Mouse (Mus musculus) cerebellum, postnatal 25 days (tissue): ENCODE measurements at regions not wholly inside any gene's neighbourhood (a gene's known extent, or its start where the extent isn't known, plus 50 kb on each side); places are given as distances from the start of the nearest gene placed in this dataset.
"Not testable (repeated sequence)": the region's sequence is repeated elsewhere in the genome, so short reads cannot be mapped to it uniquely, and the experiment has no call there.

ENCODE experiments used
- DNase-seq, 2 experiments: peaks; one replicate each; pipeline ENCODE4 v3.0.0; 2021; ENCODE audit warnings: mixed read lengths in 2 of 2

DNA sequence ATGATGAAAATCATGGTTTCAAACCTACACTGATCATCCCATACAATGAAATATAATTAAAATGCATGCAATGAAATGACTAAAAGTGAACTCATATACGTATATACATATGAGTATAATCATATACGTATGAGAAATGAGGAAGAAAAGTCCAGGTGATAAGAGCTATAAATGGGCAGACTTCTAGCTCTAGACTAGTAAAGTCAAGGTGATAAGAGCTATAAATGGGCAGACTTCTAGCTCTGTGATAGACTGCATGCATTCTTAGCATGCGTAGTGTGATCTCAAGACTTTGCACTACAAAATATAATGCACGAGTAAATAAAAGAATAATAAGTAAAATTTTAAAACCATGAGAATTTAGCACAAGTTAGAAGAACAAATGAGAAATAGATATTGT, 606.2 kb upstream of the Gpc5 start:
- DNase-seq = no peak

DNA sequence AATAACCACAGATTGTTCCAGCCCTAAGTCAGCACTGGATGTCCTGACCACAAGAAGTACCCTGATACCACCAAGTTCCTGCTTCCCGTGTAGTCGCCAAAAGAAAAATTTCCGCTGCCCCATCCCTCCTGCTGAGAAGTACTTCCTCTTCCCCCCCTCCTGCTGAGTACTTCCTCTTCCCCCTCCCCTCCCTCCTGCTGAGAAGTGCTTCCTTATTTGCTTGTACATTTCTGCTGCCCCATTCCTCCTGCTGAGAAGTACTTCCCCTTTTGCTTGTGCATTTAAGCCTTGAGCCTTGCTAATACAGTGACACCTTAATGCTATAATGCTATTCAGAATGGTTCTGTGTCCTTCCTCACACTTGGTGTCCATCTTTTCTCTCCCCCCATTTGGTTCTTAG, 598.6 kb upstream of the Gpc5 start:
- not testable (repeated sequence) for DNase-seq

GRCm38 (mm10) chr14:114504976-114505375, 587.0 kb upstream of the Gpc5 start:
- no peak for DNase-seq

- DNase-seq = peak; percentile 11 to 43
Observed at GRCm38 (mm10) chr14:114547910-114548680, 543.9 kb upstream of the Gpc5 start.

DNA sequence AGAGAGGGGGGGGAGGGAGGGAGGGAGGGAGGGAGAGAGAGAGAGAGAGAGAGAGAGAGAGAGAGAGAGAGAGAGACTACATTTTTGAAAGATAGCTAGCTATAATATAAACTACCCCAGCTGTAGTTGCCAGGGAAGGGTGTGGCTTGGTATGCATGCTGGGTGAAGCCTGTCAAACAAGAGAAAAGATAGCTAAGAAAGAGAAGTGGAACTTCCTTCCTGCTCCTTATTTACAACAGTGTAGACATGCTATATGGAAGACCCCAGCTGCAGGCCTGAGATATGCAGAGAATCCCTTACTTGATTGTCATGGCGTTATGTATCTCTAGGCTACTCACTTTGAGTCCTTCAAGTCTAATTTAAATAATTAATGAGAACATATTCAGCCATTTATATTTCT, 542.9 kb upstream of the Gpc5 start:
- DNase-seq = no peak

DNA sequence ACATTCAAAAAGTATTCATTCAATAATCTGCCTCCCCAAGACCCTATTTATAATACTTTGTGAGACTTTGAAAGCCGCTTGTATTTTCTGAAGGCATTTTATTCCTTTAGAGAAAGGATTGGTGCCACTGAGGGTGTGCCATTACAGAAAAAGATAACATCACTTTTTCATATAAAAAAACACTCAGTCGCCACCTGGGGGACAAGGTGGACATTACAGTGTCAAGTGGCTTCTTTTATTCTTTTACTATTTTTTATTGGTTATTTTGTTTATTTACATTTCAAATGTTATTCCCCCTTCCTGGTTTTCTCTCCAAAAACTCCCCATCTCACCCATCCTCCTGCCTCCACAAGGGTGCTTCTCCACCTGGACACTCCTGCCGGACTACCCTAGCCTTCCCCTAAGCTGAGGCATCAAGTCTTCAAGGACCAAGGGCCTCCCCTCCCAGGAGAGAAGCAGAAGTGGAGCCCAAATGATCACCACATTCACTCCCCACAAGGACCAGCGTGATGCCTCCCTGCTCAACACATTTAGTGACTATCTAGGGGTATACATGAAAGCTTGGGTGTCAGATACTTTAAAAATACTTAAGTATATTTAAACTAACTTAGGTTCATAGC, 525.5 kb upstream of the Gpc5 start:
- DNase-seq = peak in 1 of 2 experiments; percentile 9

DNA sequence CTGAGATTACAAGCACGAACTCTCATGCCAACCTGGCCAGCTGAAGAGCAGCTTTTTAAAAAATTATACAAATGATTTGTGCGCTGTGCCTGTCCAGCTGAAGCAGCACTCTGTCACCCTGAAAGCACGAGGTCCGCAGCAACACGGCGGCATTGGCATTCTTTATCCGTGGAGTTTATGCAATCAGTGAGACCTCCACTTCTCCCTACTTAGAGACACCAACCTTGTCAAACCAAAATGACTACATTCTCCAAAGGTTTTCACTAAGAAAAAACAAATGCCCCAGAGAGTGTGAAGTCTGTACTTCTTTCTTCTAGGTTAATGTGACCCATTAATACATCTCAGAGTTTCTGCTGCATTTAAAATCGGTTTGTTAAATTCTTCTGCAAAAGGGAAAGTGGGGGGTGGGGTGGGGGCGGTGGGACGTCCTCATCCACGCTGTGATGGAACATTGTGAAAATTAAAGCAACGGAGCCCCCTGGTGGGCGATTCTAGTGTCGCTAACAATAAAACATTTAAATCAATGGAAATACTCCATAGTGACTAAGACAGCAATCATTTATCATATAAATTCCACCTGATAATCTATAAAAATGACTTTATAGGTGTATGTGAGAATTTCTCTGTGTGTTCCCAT, 524.2 kb upstream of the Gpc5 start:
- DNase-seq = peak; percentile 54 to 74

DNA sequence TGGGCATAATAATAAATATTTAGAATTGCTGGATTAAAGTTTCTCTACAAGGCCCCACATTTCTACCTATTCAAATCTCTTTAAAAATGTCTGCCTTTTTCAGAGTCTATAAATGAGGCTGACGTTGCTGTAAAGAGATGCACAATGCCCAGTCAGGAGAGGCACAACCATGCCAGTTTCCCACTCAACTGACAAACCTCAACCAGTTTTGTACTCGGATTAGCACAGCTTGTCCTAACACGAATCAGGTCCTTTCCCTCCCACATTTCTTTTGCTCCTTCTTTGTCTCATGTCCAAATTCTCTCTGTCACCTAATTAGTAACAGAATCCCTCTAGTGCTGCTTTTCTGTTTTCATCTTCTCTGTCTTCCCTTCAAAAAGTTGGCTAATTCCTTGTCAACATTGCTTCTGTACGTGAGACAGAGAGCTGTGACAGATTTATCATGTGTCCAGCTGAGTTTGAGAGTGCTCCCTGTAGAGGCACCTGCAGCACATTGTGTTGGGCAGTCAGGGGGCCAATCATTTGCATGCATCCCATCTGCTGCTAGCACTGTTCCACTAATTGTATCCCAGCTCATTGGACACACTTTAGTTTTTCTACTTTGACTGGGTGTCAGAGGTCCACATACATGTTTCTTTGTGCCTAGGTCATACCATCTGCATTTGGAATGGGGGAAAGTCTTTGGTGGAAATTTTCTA, 504.5 kb upstream of the Gpc5 start:
- no peak for DNase-seq

GRCm38 (mm10) chr14:114609296-114609695, 482.7 kb upstream of the Gpc5 start:
- DNase-seq = no peak

GRCm38 (mm10) chr14:114612400-114612799, 479.6 kb upstream of the Gpc5 start:
- DNase-seq = no peak

- DNase-seq = no peak
Observed at GRCm38 (mm10) chr14:114656636-114657035, 435.4 kb upstream of the Gpc5 start.

DNA sequence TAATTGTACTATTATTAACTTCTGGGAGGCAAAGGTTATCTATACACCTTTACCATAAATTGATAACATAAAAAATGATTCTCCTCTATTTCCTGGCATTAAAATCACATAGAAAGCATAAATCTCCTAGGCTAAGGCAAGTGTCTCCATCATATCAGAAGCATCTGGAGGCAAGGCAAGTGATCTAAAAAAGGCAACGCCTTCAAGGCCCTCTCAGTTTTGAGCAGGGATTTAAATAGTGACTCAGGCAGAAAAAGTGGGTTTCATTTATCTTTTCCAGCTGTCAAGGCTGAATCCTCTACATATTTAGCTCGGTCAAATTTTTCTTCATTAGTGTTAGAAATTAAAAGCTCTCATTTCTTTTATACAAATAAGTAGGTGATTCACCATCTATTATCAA, 430.0 kb upstream of the Gpc5 start:
- DNase-seq = no peak

DNA sequence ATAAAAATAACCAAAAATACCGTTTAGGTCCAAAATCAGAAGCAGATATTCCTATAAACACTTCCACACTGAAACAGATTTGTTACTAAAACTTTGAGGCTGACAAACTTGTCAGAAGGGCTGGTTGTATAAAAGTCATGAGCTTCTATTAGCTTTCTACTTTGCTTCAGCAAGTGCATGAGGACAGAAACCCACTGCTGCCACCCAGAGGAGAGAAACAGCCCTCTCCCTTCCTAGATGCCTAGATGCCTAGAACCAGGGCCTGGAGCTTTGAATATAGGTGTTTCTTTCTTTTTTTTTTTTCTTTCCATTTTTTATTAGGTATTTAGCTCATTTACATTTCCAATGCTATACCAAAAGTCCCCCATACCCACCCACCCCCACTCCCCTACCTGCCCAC, 406.9 kb upstream of the Gpc5 start:
- peak in 1 of 2 experiments; percentile 7 for DNase-seq

DNA sequence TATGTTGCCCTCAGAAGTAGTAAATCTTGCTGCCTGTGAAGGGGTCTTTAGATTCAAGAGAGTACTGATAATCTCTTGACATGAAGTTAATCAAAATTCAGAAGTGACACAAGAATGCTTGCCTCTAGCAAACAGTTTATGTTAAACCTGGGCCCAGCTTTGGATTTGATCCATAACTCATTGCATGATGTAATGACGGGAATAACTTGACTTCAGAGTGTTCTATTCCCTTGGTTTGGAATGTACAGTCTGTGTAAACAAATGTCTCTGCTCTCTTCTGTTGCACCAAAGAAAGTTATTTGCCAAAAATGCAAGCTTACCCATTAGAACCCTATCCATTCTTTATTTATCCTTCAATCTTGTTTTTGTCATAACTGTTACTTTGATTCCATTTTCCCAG, 397.1 kb upstream of the Gpc5 start:
- no peak for DNase-seq

DNA sequence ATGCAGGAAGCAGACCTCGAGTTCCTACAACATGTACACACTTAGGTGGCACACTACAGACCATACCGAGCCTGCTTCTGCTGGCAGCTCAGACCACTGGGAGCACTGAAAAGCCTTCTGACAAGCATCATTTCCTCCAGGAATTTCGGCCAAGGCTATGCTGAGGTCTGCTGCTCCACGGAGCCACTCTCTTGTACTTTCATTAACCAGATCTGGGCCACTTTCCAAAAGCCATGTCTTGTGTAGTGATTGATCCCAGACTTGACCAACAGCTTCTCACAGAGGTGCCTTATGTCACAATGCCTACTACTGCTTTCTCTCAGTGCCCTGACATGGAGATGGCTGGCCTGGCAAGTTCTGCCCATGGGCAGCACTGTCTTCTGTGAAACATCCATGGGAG, 394.5 kb upstream of the Gpc5 start:
- DNase-seq = no peak

GRCm38 (mm10) chr14:114723080-114723479, 368.9 kb upstream of the Gpc5 start:
- no peak for DNase-seq

GRCm38 (mm10) chr14:114767323-114767722, 324.7 kb upstream of the Gpc5 start:
- DNase-seq = no peak

DNA sequence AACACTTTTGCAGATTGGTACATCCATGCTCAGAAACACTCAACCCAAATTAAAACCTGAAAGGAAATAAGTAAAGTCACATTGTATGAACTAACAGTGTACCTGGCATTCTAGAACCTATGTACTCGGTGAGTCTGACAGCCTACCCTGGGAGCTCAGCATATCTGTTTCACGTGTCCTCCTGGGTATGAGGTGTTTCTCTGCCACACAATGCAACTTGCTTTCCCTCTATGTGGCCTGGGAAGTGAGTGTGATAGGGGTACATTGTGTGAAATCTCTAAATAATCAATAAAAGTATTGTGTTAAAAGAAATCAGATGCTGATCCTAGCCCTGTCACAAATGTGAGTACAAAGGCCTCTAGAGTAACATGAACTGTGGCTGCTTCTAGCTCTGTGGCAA, 315.3 kb upstream of the Gpc5 start:
- DNase-seq = no peak

GRCm38 (mm10) chr14:114781821-114782220, 310.2 kb upstream of the Gpc5 start:
- no peak for DNase-seq

GRCm38 (mm10) chr14:114790946-114791830, 300.8 kb upstream of the Gpc5 start:
- peak; percentile 73 to 82 for DNase-seq

- DNase-seq = no peak
Observed at GRCm38 (mm10) chr14:114791831-114792224, 300.2 kb upstream of the Gpc5 start.

- no peak for DNase-seq
Observed at GRCm38 (mm10) chr14:114804643-114805042, 287.4 kb upstream of the Gpc5 start.
